Mouse (Mus musculus): ENCODE results near the gene Arhgap22. TPM values are rescaled to one million over a fixed set of nuclear protein-coding genes. Genes with fewer than 3 reads are reported as not detected.
A peak's percentile ranks its signal among the peaks of the same experiment; 100 is the strongest.

Gene Arhgap22
- total RNA-seq, 2 experiments from 2014 or later: 1.0 to 1.1 TPM

GRCm38 (mm10) chr14:33333833-33334232 lies 120.0 kb downstream of the Arhgap22 start:
- DNase-seq: no peak

- DNase-seq: no peak
Observed at GRCm38 (mm10) chr14:33334402-33334801, 120.6 kb downstream of the Arhgap22 start.

DNA sequence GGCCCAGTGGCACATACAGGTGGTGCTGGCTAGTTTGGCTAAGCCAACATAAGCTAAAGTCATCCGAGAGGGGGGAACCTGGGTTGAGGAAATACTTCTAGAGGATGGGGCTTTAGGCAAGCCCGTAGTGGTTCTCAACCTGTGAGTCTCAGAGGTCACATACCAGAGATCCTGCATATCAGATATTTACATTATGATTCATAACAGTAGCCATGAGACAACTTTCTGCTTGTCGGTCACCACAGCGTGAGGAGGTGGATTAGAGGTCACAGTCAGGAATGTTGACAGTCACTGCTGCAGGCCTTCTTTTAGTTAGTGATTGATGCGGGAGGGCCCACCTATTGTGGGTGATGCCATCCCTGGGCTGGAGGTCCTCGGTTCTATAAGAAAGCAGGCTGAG lies 121.9 kb downstream of the Arhgap22 start:
- DNase-seq: no peak

- DNase-seq: no peak
Observed at GRCm38 (mm10) chr14:33338684-33339083, 124.9 kb downstream of the Arhgap22 start.

DNA sequence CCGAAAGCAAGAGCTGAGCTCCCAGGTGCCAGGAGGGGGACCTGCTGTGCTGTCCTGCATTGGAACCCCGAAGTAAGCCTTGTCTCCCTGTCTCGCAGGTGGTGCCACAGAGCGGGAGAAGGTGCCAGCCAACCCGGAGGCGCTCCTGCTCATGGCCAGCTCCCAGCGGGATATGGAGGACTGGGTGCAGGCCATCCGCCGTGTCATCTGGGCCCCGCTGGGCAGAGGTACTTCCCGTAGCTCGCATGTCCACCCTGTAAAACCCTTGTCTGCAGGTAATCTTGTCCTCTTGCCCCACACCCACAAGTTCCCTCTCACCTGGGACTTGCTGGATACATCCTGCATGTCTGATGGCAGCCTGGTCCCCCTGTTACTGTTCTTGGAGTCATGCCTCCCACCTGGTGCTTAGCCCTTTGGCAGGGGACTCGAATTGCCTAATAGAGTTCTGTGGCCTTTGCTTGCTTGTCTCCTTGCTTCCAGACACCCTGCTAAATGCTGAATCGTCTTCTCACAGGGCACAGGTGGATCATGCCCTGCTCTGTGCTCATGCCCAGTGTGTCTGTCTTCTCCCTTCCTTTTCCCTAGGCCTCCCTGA lies 129.4 kb downstream of the Arhgap22 start:
- no peak for DNase-seq

- DNase-seq: no peak
Observed at GRCm38 (mm10) chr14:33346546-33346945, 132.7 kb downstream of the Arhgap22 start.

GRCm38 (mm10) chr14:33347738-33348137 lies 133.9 kb downstream of the Arhgap22 start:
- no peak for DNase-seq

GRCm38 (mm10) chr14:33348146-33348545 lies 134.3 kb downstream of the Arhgap22 start:
- no peak for DNase-seq

DNA sequence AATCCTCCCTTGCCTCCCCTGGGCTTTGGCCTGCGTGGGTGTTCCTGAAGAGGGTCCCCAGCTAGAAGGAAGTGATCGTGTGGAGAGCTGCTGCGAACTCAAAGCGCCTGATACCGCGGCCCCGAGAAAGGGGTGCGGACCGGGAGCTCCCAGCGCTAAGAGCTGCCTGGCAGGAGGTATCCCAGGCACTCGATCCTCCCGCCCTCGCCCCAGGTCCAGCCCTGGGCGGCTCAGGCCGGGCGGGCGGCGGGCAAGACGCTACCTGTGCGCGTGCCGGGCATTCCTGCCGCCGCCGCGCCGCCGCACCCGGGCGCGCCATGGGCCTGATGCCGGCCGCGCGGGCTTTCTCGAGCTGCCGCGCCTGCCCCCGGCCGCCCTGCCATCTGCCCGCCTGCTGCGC lies 137.2 kb downstream of the Arhgap22 start:
- no peak for DNase-seq

- DNase-seq: peak; percentile 73
Observed at GRCm38 (mm10) chr14:33351984-33352722, 138.3 kb downstream of the Arhgap22 start.

- no peak for DNase-seq
Observed at GRCm38 (mm10) chr14:33352890-33353289, 139.1 kb downstream of the Arhgap22 start.

GRCm38 (mm10) chr14:33355276-33355675 lies 141.4 kb downstream of the Arhgap22 start:
- no peak for DNase-seq

DNA sequence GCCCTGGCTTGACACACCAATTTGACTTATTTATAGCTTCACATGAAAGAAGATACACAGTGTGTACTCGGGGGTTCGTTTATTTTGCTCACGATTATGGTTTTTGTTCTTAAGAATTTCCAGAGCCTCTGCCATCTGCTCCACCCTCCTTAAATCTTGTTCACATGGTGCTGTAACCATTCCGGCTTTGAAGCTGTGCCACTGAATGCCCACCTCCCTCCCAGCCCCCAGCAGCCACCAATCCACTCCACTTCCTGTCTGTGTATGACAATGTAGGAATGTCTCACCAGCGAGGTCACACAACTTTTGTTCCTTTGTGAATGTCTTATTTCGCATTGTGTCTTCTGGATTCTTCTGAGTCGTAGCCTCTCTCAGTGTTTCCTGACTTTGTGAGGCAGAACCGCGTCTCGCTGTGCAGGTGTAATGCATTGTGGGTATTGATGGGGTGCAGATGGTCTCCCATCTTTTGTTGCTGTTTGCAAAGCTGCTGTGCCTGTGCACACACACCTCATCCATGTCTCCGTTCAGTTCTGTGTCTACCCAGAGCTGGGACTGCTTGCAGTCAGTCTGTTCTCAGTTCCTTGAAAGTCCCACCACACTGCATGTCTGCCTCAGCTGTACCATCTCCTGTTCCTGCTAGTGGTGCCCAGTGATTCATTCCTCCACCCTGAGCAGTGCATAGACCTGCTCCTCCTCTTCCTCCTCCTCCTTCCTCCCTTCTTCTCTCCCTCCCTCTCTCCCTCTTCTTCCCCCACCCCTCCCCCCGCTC lies 144.0 kb downstream of the Arhgap22 start:
- DNase-seq: no peak

GRCm38 (mm10) chr14:33358891-33359290 lies 145.1 kb downstream of the Arhgap22 start:
- DNase-seq: peak; percentile 28

GRCm38 (mm10) chr14:33361546-33361945 lies 147.7 kb downstream of the Arhgap22 start:
- DNase-seq: no peak

DNA sequence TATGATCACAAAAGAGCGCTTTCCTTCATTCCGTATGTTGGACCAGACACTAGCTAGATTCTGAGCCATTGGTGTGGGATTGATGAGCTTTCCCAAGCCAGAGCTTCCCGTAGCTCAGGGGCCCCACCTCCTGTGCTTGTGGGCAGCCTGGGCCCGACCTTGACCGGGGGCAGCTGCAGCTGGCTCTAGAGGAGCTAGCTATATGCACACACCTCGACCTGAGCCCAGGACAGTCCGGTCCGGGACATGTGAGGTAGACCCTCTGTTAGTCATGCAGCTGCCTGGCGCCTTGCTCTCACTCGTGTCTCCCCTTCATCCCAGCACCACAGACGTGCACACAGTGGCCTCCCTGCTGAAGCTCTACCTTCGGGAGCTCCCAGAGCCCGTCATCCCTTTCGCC lies 148.3 kb downstream of the Arhgap22 start:
- no peak for DNase-seq

GRCm38 (mm10) chr14:33362807-33363206 lies 149.0 kb downstream of the Arhgap22 start:
- DNase-seq: no peak

- DNase-seq: no peak
Observed at GRCm38 (mm10) chr14:33363611-33364010, 149.8 kb downstream of the Arhgap22 start.

- no peak for DNase-seq
Observed at GRCm38 (mm10) chr14:33364061-33364460, 150.2 kb downstream of the Arhgap22 start.

DNA sequence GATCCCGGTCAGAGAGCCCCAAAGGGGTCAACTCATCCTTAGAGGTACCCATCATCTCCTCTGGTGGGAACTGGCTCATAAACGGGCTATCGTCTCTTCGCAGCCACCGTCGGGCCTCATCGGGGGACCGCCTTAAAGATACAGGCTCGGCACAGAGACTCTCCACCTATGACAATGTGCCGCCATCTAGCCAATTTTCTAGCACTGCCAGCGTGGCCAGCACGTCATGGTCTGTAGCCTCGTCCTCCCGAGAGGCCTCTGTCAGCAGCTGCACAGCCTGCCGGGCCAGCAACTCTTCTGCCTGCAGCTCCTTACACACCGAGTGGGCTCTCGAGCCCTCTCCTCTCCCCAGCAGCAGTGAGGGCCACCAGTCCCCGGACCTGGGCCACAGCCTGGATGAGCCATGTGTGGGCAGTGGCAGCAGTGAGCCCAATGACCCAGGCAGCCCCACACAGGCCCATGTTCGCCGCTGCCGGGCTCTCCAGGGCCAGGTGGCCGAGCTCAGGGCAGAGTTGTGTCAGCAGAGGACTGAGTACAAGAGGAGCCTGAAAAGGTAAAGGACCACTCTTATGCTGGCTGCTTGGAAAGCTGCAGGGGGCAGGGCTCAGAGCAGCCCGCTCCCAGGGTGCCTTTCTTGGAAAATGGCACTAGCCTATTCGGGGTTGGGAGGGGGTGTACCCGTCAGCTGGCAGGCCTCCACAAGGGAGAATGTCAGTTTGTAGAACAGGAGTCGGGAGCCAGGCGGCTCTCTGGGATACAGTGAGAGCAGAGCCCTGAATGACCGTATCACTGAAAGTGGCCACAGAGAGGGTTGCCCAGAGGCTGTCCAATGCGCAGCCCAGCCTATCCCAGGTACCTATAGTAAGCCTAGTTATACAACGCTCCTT lies 153.3 kb downstream of the Arhgap22 start:
- no peak for DNase-seq

GRCm38 (mm10) chr14:33369375-33369774 lies 155.5 kb downstream of the Arhgap22 start:
- no peak for DNase-seq

GRCm38 (mm10) chr14:33370056-33370455 lies 156.2 kb downstream of the Arhgap22 start:
- DNase-seq: no peak

Measured in gastrocnemius, postnatal 25 days (tissue).